Mouse (Mus musculus): ENCODE data around the gene Ndufa13. TPM values are rescaled to one million over a fixed set of nuclear protein-coding genes. Genes with fewer than 3 reads are reported as not detected.
"Not testable (repeated sequence)": the region's sequence is repeated elsewhere in the genome, so short reads cannot be mapped to it uniquely, and the experiment has no call there.

Ndufa13 gene
- total RNA-seq (2021), result 10 to 100 TPM; 79.0 to 86.6 TPM

DNA sequence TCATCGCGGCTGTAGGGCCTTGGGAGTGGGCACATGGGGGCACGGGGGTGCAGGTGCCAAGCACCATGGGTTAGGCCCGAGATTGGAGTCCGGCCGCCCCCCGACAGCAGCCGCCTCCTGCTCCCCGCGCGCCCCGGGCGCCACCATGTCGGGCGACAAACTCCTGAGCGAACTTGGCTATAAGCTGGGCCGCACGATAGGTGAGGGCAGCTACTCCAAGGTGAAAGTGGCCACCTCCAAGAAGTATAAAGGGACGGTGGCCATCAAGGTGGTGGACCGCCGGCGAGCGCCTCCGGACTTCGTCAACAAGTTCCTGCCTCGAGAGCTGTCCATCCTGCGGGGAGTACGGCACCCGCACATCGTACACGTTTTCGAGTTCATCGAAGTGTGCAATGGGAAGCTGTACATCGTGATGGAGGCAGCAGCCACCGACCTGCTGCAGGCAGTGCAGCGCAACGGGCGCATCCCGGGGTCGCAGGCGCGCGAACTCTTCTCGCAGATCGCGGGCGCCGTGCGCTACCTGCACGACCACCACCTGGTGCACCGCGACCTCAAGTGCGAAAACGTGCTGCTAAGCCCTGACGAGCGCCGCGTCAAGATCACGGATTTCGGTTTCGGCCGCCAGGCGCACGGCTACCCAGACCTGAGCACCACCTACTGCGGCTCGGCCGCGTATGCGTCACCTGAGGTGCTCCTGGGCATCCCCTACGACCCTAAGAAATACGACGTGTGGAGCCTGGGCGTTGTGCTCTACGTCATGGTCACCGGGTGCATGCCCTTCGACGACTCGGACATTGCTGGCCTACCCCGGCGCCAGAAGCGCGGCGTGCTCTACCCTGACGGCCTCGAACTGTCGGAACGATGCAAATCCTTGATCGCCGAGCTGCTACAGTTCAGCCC is at the start of gene Ndufa13, which contains the start of the genes Tssk6 and Yjefn3:
Gene Ndufa13 (minus strand): TSS at position 396 of the 900 bp plus-strand sequence.
Gene Tssk6 (plus strand): TSS at position 22 of the 900 bp plus-strand sequence.
Gene Yjefn3 (minus strand): TSS at position 550 of the 900 bp plus-strand sequence.
- intact Hi-C loops (cut with DNase I), result no loop called here
- peak; percentile 41 for DNase-seq

DNA sequence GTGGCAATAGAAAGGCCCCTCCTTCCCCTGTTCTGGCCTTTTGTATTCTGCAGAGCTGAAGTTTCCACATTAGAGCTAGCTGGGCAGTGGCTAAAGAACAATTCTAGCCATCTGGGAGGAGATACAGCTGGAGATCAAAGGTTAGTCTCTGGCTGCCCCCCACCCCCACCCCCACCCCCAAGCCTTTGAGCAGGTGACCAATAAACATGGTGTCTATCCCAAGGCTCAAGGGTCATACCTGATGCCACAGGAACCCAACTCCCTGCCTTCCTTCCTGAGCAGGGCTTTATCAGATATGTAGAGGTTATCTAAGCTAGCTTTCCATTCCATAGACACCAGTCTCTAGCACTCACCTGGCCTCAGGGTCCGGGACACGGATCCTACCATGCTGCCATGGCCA is 47.9 kb upstream of the Ndufa13 start:
- no peak for DNase-seq
- intact Hi-C loops (cut with DNase I), result no loop called here

DNA sequence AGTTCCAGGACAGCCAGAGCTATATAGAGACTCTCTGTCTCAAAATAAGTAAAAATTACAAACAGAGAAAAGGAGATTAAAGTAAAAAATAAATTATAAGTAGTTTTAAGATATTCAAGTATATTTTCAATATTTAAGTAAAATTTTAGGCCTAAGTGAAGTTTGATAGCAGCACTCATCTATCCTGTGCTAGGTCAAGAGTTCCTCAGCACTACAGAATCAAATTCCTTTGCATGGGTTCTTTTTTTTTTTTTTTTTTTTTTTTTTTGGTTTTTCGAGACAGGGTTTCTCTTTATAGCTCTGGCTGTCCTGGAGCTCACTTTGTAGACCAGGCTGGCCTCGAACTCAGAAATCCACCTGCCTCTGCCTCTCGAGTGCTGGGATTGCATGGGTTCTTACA is 40.1 kb upstream of the Ndufa13 start:
- intact Hi-C loops (cut with DNase I); DNase-seq: not testable (repeated sequence)

DNA sequence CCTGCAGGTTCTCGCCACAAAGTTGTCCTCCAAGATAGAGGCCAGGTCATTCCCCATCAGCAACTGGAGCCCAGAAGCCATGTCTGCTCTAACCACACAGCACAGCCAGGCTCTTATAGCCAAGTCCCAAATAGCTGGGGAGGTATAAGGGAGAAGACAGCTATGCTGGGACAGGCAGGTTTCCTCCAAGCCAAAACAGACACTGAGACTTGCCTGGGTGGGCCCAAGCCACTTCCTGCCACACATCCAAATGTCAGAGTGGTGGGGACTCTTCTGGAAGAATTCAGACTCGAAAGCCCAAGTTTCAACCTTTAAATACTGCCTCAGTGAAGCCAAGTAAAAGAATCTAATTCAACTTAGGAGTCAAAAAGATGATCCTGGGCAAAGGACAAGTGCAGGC is 38.0 kb upstream of the Ndufa13 start:
- DNase-seq, result no peak
- intact Hi-C loops (cut with DNase I), result no loop called here

DNA sequence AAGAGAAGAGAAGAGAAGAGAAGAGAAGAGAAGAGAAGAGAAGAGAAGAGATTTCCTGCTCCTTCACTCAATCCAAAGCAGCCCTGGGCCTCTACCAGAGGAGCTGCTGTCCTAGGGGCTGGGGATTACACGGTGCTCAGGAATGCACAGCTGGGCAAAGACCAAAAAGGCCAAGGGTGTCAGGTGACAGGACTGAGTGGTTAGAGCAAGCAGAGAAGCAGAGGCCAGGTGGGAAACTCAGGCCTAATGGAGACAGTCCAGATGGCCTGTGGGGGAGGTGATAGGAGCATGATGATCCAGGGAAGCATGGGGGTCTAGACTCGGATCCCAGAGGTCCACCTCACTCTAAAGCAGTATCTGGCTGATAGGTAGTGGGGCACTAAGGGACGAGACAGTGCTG is 37.3 kb upstream of the Ndufa13 start:
- no peak for DNase-seq
- intact Hi-C loops (cut with DNase I), result no loop called here

DNA sequence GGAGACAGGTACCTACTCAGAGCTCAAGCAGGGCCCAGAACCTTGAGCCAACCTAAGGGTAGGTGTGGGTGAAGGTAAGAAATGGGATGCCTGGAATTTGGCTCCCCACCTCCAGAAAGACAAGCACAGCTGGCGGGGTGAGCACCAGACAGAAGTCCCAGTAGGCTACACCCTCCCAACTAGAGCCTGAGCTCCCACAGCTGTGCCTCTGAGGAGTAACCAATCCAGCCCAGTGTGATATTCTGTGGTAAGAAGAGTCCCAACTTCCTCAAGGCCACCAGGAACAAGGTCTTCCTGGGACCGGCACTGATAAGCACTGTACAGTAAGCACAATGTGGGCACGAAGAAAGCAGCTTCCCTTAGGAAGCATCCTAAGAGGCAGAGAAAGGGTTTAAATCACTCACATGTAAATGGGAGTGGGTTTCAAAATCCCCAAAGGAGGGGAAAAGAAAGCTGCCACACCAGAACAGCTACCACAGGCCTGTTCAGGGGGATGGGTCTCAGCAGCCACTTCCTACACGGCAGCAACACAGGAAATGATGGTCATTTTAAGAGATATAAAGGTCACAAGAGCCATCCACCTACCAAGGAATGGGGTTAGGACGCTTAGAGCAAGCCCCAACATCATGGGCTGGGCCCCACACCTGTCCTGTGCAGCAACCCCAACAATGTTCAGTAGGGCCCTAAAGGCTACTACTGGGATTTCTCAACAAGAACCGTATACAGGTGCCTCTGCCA is 36.1 kb upstream of the Ndufa13 start:
- intact Hi-C loops (cut with DNase I), result no loop called here
- no peak for DNase-seq

DNA sequence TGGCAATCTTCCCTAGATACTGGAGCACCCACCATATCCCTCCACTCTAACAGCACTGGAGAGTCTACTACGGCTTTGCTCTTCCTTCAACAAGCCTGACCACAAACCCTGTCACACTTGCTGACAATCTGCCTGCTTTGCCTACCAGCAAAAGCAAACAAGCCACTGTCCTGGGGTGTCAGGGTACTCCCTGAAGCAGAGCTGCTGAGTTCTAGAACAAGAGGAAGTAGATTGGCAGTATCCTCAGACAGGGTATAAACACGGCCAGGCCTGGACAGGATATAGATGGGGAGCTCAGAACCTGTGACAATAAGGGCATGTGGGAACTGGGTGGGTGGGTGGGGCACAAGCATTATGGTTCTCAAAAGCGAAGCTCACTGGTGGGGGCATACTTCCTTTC is 35.1 kb upstream of the Ndufa13 start:
- DNase-seq, result no peak
- intact Hi-C loops (cut with DNase I), result no loop called here

DNA sequence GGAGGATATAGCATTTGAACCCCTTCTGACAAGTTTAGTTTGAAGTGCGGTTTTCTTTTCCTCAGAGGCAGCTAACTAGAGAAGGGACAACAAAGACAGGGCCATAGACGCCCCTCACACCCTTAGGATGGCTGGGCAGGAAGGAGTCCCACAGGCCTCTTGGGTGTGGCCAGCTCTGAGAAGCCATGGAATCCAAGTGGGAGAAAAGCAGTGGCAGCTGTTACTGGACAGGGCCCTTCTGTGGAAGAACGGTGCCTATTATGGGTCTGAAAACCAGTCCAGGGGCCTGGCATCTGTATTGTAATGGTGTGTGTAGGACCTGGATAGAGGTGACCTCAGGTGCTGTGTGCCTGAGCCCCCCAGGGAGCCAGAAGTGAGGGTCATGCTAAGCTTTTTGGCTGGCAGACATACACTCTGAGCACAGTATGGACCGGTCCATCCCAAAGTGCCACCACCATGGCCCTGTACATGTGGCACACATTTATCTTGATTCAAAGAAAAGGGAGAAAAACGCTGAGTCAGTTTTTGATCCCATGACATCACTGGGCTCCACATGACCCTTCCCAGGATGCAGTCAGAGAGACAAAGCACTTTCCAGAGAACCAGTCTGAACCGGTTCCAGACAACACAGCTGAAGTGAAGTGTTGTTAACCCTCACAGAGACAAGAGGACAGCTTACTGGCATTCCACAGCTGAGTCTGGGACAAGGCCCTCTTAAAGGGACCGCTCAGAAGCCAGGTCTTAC is 33.9 kb upstream of the Ndufa13 start:
- intact Hi-C loops (cut with DNase I), result no loop called here
- no peak for DNase-seq

DNA sequence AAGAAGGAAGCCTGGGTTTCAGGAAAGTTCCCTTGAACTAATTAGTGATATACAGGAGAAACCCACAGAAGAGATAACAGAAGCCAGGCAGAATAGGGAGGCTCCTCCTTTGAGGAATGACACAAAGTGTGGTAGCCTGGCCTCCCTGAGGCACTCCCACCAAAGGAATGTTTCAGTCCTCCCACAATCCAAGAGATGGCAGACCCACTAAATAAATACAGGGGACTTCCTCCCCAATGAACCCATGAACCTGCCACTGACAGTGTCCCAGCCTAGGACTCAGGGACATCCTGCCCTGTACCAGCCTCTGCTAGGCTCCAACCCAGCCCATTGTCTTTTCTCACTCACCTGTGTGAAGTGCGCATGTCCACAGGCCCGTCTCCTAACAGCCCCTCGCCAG is 33.1 kb upstream of the Ndufa13 start:
- intact Hi-C loops (cut with DNase I), result no loop called here
- no peak for DNase-seq

DNA sequence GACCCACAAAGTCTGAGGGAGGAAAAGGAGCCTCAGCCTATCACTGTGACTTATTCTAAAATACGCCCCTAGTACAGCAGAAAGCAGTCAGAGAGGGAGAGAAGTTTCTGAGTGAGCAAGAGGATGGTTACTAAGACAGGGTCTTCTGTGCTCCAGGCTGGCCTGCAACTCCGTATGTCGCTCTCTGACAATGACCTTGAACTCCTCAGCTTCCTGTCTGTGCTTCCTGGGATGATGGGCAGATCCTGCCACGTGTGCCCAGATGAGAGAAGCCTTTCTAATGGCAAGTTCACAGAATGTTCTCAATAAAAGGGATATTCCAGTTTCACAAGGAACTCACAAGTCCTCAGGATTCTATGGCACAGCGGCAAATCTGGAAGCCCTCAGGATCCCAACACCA is 32.2 kb upstream of the Ndufa13 start:
- intact Hi-C loops (cut with DNase I), result no loop called here
- DNase-seq, result no peak

DNA sequence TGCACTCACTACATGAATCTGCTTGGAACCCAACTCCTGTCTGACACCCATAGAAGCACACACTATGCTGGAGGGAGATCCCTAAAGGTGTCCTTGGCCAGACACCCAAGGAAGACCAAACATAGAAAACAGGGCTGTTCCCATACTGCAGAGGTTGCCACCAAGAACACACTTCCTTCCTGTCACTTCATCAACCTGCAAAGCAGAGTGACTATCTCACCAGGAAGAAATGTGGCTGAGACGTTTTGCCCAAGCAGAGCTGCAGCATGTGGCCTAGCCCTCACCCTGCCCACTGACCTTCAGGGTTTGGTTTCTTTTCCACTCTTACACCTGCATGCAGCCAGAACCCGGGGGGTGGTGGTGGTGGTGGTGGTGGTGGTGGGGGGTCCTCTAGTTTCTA is 31.5 kb upstream of the Ndufa13 start:
- DNase-seq, result no peak
- intact Hi-C loops (cut with DNase I), result no loop called here

DNA sequence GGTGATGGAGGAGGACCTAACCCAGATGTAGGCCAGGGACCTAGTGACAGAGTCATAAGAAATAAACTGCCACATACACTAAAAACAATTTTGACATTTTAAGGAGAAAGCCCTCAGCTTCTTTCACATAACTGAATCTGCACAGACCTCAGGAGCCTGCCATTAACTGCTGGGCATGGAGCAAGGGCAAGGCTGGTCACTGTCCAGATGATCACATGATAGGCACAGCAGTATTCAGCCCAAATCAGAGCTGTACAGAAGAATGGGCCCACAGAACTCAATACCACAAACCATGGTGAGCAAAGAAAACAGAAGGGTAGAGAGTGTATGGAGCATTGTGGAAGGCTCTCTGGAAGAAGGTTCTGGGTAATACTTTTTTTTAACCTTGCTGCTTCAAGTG is 24.5 kb upstream of the Ndufa13 start:
- intact Hi-C loops (cut with DNase I), result no loop called here
- no peak for DNase-seq

DNA sequence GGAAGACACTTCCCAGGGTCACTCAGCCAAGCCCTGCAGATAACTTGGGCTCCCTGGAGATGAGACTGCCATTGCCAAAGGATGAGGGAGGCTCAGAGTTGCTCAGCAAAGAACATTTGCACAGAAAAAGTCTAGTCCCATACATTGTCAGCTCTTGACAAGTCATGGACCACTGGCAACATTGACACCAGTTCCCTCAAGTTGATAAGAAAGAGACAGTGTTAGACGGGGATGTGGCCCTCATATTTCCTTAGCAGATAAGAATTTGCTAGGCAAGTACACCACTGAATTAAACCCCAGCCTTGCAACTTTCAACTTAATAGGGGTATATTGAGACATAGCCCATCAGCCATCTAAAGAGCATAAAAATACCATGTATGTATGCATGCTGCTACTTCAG is 21.6 kb upstream of the Ndufa13 start:
- DNase-seq, result no peak

DNA sequence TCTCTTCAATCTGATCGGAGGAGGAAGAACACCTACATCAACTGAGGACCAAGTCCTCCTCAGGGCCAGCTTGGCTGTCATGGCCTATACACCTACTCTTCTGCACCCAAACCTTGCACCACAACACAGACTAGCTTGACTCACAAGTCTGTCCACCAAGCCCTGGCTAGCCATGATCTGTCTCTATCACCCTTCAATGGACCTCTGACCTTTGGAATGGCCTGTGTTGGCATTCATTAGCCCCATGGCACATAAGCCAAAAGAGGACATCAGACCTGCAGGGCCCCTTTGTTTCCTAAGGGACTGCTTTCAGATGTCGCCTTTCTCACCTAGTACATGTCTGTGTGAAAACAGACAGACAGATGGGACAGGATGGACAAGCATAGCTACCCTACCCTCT is 18.8 kb upstream of the Ndufa13 start:
- intact Hi-C loops (cut with DNase I), result no loop called here
- no peak for DNase-seq

More for the DNA sequence above, 21.6 kb upstream of the Ndufa13 start:
- intact Hi-C loops (cut with DNase I), result no loop called here

DNA sequence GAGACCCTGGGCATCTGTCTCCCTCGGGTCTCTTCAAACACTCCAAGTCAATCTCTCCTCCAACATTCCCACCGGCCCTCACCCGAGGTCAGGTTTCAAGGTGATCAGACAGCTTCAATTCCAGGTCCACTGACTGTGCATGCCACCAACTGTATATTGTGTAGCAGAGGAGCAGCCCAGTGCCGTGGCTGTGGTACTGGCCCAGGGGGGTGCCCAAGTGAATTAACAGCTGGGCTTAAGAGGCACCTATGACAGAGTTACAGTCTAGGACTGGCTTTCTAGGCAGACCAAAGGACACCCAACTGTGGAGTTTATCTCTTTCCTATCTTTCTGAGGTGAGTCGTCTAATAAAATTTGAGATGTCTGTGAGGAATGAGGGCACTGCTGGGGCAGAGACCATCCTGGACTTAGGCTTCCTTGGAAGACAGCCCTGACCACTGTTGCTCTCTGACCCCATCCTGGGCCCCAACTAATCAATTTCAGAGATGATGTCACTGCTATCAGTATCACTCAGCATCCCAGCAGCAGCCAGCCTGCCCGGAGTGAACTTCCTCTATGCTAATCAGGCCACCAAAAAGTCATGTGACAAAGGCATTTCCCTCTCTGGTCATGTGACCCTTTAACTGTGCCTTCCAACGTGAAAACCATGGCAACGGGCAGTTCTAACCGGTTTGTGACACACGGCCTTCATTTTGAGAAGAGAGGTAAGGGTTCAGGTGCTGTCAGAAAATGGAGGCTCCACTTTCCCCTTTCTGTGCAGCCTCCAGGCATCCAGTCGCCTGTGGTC is 17.7 kb upstream of the Ndufa13 start:
- intact Hi-C loops (cut with DNase I), result loop anchor here (10.0 kb wide), 3 partner anchors 115 to 315 kb away; partner anchors contain the start of genes Armc6 and Sugp2
- no peak for DNase-seq

DNA sequence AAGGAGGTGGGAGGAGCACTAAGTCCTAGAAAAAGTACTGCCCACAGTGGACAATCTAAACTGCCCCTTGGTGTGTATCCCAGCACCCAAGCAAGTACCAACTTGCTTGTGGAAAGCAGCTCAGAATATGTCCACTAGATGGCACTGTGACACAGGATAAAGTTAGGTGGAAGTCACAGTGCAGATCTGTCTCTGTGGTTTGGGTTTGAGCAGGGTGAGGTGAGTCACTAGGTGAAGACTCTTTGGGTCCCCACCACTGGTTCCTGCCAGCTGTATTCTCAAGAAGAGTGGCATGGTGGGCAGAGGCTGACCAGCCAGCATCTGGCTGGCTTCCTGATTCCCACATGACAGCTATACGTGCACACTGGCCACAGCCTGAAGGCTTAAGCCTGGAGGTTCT is 16.7 kb upstream of the Ndufa13 start:
- peak; percentile 66 for DNase-seq

DNA sequence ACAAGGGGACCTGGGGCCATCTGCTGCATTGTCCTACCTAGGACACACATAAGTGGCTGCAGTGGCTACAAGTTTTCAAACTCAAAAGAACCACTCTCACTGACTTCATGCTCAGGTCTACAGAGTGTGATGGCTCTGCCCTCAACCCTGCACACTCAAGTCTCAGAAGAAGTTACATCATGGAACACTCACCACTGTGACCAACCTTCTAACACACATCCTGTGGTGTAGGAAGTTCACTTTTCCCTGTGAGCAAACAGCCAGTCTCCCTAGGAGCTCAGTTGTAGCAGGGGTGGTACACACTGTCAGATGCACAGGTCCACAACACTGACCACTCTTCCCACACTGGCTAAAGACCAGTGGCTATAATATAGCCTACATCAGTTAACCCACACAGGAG is 16.1 kb upstream of the Ndufa13 start:
- intact Hi-C loops (cut with DNase I), result loop anchor here (10.0 kb wide), 3 partner anchors 116 to 316 kb away; partner anchors contain the start of genes Armc6 and Sugp2
- no peak for DNase-seq

More for the DNA sequence above, 16.7 kb upstream of the Ndufa13 start:
- intact Hi-C loops (cut with DNase I), result loop anchor here (10.0 kb wide), 3 partner anchors 116 to 316 kb away; partner anchors contain the start of genes Armc6 and Sugp2

DNA sequence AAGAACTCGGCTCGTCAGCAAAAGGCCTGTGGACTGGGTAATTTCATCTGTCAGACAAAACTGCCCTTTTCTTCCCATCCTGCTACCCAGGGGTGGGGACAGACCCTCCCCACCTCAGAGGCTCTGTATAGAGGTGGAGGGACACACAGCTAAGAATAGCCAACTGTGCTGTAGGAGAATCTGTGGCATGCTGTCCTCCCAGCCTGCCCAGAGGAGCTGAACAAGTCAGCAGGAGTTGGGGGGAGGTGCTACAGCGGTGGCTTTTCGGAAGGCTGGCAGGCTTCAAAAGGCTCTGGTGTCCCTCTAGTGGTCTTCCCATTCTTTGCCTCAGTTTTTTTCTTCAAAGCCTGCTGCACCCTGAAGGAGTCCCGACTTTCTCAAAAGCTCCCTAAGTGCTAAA is 13.4 kb upstream of the Ndufa13 start:
- peak; percentile 46 for DNase-seq
- intact Hi-C loops (cut with DNase I), result loop anchor here (10.0 kb wide), 3 partner anchors 119 to 319 kb away; partner anchors contain the start of genes Armc6 and Sugp2

DNA sequence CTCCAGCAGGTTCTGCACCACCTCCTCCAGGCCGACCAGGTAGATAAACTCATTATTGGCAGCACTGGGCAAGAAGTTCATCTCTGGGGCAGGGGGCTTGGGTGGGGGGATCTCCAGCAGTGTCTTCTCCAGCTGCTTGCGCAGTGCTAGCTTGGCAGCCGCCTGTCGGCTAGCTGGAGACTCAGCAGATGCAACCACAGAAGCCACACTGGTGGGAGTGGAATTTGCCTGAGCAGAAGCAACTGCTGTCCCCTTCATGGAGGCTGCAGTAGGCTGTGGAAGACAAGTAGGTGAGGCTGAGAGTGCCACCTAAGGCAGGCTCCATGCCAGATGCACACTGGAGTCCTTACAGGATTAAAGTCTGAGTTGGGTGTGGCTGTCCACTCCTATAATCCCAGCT is 12.2 kb upstream of the Ndufa13 start:
- DNase-seq, result no peak
- intact Hi-C loops (cut with DNase I), result loop anchor here (10.0 kb wide), 3 partner anchors 120 to 320 kb away; partner anchors contain the start of genes Armc6 and Sugp2

Data from left cerebral cortex, postnatal 4 days (tissue).